Mouse (Mus musculus) liver, embryonic 14.5 days (tissue): ENCODE data around the gene Slc9a1. TPM values are rescaled to one million over a fixed set of nuclear protein-coding genes. Genes with fewer than 3 reads are reported as not detected.

Experiments
- ATAC-seq: fragments of 200-750 bp; cut with Nextera tagmentation; 2 replicates; pipeline ENCODE4 v1.8.0; 2017; ENCODE audit warnings: moderate number of reproducible peaks, mild to moderate bottlenecking, moderate library complexity; ENCODE audit not compliant: insufficient read depth
- DNase-seq, 3 experiments: peaks; one replicate each; pipeline ENCODE4 v3.0.0-alpha.2; 2012 to 2013; ENCODE audit warnings: low read depth in 3 of 3, low spot score in 3 of 3
- H3K27ac ChIP-seq: fragments of 300-500 bp; sonication (generic); 2 replicates; pipeline ENCODE4 v1.5.1; 2014; ENCODE audit warnings: moderate library complexity, mild to moderate bottlenecking, control low read depth, inconsistent platforms
- H3K27me3 ChIP-seq: fragments of 300-500 bp; sonication (generic); 2 replicates; pipeline ENCODE4 v1.6.1; 2014; ENCODE audit warnings: mild to moderate bottlenecking, low read length, moderate library complexity; ENCODE audit not compliant: control insufficient read depth, insufficient read depth
- H3K36me3 ChIP-seq: fragments of 300-500 bp; sonication (generic); replicated peaks from 2 replicates; pipeline ENCODE4 v1.6.1; 2014; ENCODE audit warnings: low read depth; ENCODE audit not compliant: control insufficient read depth, insufficient read depth
- H3K4me1 ChIP-seq, 2 experiments: fragments of 200-500 bp in 1 of 2; fragments of 300-500 bp in 1 of 2; sonication (generic) in 1 of 2; replicated peaks; 2 replicates each; pipeline ENCODE4 v1.6.1; 2012 to 2014; ENCODE audit warnings: antibody characterized with exemption in 1 of 2, inconsistent platforms in 1 of 2, low read length in 1 of 2; ENCODE audit not compliant: control insufficient read depth in 2 of 2, insufficient read depth in 2 of 2
- H3K4me2 ChIP-seq: fragments of 300-500 bp; sonication (generic); 2 replicates; pipeline ENCODE4 v1.6.1; 2014; ENCODE audit warnings: low read depth, mild to moderate bottlenecking, control low read depth, moderate library complexity
- H3K4me3 ChIP-seq, 2 experiments: fragments of 200-500 bp in 1 of 2; fragments of 300-500 bp in 1 of 2; sonication (generic) in 1 of 2; 2 replicates each; pipeline ENCODE4 v1.5.1; 2012 to 2014; ENCODE audit warnings: low read depth in 2 of 2, low read length in 2 of 2, mild to moderate bottlenecking in 2 of 2, control low read depth in 1 of 2, inconsistent platforms in 1 of 2, moderate library complexity in 1 of 2; ENCODE audit not compliant: insufficient read depth in 1 of 2
- H3K9ac ChIP-seq: fragments of 300-500 bp; sonication (generic); replicated peaks from 2 replicates; pipeline ENCODE4 v1.6.1; 2014; ENCODE audit warnings: mild to moderate bottlenecking, control low read depth, moderate library complexity
- H3K9me3 ChIP-seq: fragments of 300-500 bp; sonication (generic); 2 replicates; pipeline ENCODE4 v1.6.1; 2016; ENCODE audit warnings: low read length, mixed read lengths; ENCODE audit not compliant: control insufficient read depth
- CTCF ChIP-seq: IDR thresholded peaks from 2 replicates; pipeline ENCODE4 v1.5.1; 2016; ENCODE audit warnings: antibody characterized with exemption, low read depth, control low read depth
- EP300 ChIP-seq: IDR thresholded peaks from 2 replicates; pipeline ENCODE4 v1.6.1; 2016; ENCODE audit warnings: antibody characterized with exemption, low read depth
- WGBS: fragments of 180-500 bp; shearing (Covaris S2); extraction: QIAGEN DNeasy Blood & Tissue Kit; methylation state at CpG from one replicate; pipeline ENCODE4 v1.1.7; 2014; ENCODE audit not compliant: insufficient replicate concordance; 5-methylcytosine and 5-hydroxymethylcytosine counted together
- polyA plus RNA-seq, 2 experiments: library from polyadenylated mRNA; depleted of rRNA in 1 of 2; stranded (reverse) in 1 of 2; unstranded in 1 of 2; fragments of >200 nt; fragmentation: Nextera tagmentation in 1 of 2; extraction: Ambion mirVana in 1 of 2; gene quantifications; 2 replicates each; pipeline versions ENCODE4 v1.2.1 to v1.2.3; 2012 to 2014

Slc9a1 gene
- polyA plus RNA-seq, 2 experiments = 2.1 to 6.7 TPM

- peaks cover 19 to 22% of the 10 kb centered on the region in 2 experiments for H3K4me1 ChIP-seq
- no peak overlapping the region for H3K9ac ChIP-seq
- no peak overlapping the region for H3K4me2 ChIP-seq
- 86% methylated on average over 14 of the region's 14 CpGs for WGBS
- no peaks in the 10 kb centered on the region; the same call in 1 of the 2 replicates for H3K36me3 ChIP-seq
- H3K9me3 ChIP-seq = no peaks in the 10 kb centered on the region
- no peak overlapping the region for H3K27ac ChIP-seq
- no peaks in the 10 kb centered on the region for H3K27me3 ChIP-seq
- ATAC-seq (no peak), DNase-seq (no peak)
- no peak overlapping the region for H3K4me3 ChIP-seq
- no peak for TF ChIP-seq CTCF
- no peak for TF ChIP-seq EP300
Measured at GRCm38 (mm10) chr4:133410994-133411393, 41.5 kb downstream of the Slc9a1 start.

GRCm38 (mm10) chr4:133412096-133412495 lies 42.6 kb downstream of the Slc9a1 start:
- TF ChIP-seq CTCF = no peak
- TF ChIP-seq EP300 = no peak
- Histone ChIP-seq H3K4me1 (peaks cover 19 to 22% of the 10 kb centered on the region in 2 experiments), H3K4me3 (no peak overlapping the region), H3K4me2 (no peak overlapping the region), H3K9me3 (no peaks in the 10 kb centered on the region), H3K27ac (no peak overlapping the region; the same call in 1 of the 2 replicates), H3K9ac (no peak overlapping the region), H3K36me3 (no peaks in the 10 kb centered on the region; the same call in 1 of the 2 replicates), H3K27me3 (no peaks in the 10 kb centered on the region)
- WGBS = 80% methylated on average over 14 of the region's 14 CpGs
- no peak for ATAC-seq
- DNase-seq = no peak

- WGBS = 16% methylated on average over 16 of the region's 16 CpGs
- DNase-seq (peak; percentile 68 to 74 (median 69)), ATAC-seq (peak; percentile 91)
- H3K27me3 ChIP-seq = no peaks in the 10 kb centered on the region
- H3K9ac ChIP-seq = 0 out of 2 replicates have a peak overlapping the region, but pooled peaks have one; percentile 5
- no peaks in the 10 kb centered on the region; the same call in 1 of the 2 replicates for H3K36me3 ChIP-seq
- H3K27ac ChIP-seq = peak overlapping the region; percentile 65
- no peaks in the 10 kb centered on the region for H3K9me3 ChIP-seq
- H3K4me3 ChIP-seq = no peak overlapping the region
- TF ChIP-seq CTCF = no peak
- peak; percentile 68 for TF ChIP-seq EP300
- peaks cover 19 to 22% of the 10 kb centered on the region in 2 experiments for H3K4me1 ChIP-seq
- H3K4me2 ChIP-seq = 0 out of 2 replicates have a peak overlapping the region, but pooled peaks have one; percentile 21
Measured at GRCm38 (mm10) chr4:133412575-133413540, 43.4 kb downstream of the Slc9a1 start.

- DNase-seq = no peak
- H3K27me3 ChIP-seq = no peaks in the 10 kb centered on the region
- no peak overlapping the region for H3K9ac ChIP-seq
- H3K27ac ChIP-seq = peak overlapping the region; percentile 65
- no peak overlapping the region for H3K4me3 ChIP-seq
- H3K36me3 ChIP-seq = no peaks in the 10 kb centered on the region; the same call in 1 of the 2 replicates
- WGBS = 74% methylated on average over 7 of the region's 7 CpGs
- H3K4me2 ChIP-seq = no peak overlapping the region
- no peaks in the 10 kb centered on the region for H3K9me3 ChIP-seq
- ATAC-seq = no peak
- TF ChIP-seq EP300 = no peak
- TF ChIP-seq CTCF = no peak
- peaks cover 19 to 22% of the 10 kb centered on the region in 2 experiments for H3K4me1 ChIP-seq
Measured at GRCm38 (mm10) chr4:133413617-133414016, 44.1 kb downstream of the Slc9a1 start.

- 58% methylated on average over 4 of the region's 4 CpGs for WGBS
- Histone ChIP-seq H3K9me3 (no peaks in the 10 kb centered on the region), H3K4me3 (no peak overlapping the region), H3K4me2 (no peak overlapping the region), H3K4me1 (peaks cover 15 to 17% of the 10 kb centered on the region in 2 experiments), H3K9ac (no peak overlapping the region), H3K27me3 (no peaks in the 10 kb centered on the region), H3K27ac (no peak overlapping the region), H3K36me3 (no peaks in the 10 kb centered on the region; the same call in 1 of the 2 replicates)
- DNase-seq (no peak), ATAC-seq (no peak)
- TF ChIP-seq CTCF (peak; percentile 76), EP300 (no peak)
Measured at GRCm38 (mm10) chr4:133414920-133415319, 45.4 kb downstream of the Slc9a1 start.
